Mouse (Mus musculus) spleen, postnatal 10 days (tissue): ENCODE data around the gene Nr2c2ap.
A peak's percentile ranks its signal among the peaks of the same experiment; 100 is the strongest.

Experiments used
- DNase-seq, 2 experiments: peaks; one replicate each; pipeline ENCODE4 v3.0.0; 2021 to 2022; ENCODE audit warnings: low spot score in 2 of 2

The Nr2c2ap gene

DNA sequence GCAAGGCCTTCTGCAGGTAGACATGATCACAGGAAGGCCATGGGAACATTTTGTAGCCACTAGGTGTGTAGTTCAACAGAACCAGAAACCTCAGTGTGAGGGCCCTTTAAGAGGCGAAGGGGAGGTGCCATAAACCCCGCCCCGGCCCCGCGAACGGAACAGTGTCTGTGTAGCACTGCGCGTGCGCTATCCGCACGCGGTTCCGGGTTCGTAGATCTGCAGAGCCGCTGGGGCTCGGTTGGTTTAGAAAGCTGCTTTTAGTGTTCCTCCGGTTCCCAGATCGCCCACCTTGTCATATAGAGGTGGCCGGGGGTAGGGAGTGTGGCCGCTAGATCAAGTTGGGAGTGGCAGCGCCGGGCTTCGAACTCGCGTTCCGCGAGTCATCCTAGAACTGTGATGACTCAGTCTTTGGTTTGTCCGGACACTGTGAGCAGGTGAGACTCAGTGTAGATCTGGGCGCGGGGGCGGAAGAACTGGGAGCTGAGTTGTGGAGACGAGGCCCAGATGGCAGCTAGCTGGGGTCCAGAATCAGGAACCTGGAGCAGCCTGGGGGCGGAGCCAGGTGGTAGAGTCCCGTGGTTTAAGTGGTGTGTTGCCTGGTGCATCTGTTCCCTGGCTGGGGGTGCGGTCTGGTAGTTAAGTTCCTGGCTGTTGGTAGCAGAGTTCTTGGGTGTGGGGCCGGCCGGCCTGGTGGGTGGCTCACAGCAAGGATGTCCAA lies at the start of gene Nr2c2ap:
Gene Nr2c2ap, plus strand, starts transcription at position 168 of the 718 bp plus-strand sequence.
- DNase-seq, result peak; percentile 62 to 90

DNA sequence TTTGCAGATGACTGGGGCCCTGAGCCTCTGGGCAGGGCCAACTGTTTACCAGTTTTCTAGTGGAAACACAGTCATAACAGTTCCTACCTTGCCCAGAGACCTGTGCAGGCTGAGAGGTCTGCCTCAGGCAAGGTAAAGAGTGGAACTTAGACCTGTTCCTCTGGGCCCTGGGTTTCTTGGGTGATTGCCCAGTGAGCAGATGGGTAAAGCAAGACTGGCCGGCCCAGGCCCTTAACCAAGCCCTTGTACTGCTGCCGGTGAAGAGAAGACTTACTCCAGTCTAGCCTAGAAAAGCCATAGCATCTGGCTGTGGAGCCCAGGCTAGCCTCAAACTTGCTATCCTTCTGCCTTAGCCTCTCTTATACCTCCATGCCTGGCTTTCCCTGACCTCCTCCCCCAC lies 49.2 kb upstream of the Nr2c2ap start:
- no peak for DNase-seq

DNA sequence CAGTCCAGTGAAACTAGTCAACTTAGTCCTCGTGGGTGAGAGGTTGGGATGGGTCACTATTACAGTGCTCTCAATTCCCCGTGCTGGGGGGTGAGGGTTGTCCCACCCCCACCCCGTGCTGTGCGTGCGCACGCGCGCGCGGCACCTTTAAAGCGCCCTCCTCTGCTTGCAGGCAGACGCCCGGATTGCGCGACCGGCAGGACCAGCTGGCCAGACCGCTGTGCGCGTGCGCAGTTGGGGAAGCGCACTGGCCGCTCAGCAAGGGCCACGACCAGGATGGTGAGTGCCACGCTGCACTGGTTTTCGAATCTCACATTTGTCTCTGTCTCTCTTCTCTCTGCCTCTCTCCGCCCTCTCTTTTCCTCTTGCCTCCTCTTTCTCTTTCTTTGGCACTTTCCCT lies 47.8 kb upstream of the Nr2c2ap start, which contains the start of gene Hapln4:
Gene Hapln4, plus strand, starts transcription at position 173 of the 400 bp plus-strand sequence.
- DNase-seq, result peak in 1 of 2 experiments; percentile 40

DNA sequence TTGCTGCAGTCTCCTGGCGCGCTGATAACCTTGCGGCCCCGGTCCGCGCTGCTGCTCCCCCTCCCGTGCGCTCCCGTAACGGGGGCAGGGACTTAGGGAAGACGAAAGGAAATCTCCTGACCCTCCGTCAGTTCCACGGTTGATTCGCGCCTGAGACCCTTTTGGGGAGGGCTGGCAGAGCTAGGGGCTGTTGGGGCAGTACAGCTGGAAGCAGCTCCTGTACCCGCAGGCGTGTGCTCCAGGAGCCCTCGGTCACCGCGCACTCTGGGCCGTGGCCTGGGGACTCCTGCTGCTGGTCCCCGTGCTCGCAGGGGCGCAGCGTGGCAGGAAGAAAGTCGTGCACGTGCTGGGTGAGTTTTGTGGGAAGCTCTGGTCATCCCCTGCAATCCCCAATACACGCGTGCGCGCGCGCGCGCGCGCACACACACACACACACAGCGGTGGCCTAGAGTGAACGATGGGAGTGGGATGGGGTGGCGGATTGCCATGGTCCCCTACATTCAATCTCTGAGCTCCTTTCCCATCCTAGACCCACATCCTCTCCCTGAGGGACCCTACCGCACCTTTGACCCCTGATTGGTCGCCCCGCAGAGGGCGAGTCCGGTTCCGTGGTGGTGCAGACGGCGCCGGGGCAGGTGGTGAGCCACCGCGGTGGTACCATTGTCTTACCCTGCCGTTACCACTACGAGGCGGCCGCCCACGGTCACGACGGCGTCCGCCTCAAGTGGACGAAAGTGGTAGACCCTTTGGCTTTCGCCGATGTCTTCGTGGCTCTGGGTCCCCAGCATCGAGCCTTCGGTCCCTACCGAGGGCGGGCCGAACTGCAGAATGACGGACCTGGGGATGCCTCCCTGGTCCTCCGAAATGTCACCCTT lies 46.7 kb upstream of the Nr2c2ap start:
- no peak for DNase-seq

DNA sequence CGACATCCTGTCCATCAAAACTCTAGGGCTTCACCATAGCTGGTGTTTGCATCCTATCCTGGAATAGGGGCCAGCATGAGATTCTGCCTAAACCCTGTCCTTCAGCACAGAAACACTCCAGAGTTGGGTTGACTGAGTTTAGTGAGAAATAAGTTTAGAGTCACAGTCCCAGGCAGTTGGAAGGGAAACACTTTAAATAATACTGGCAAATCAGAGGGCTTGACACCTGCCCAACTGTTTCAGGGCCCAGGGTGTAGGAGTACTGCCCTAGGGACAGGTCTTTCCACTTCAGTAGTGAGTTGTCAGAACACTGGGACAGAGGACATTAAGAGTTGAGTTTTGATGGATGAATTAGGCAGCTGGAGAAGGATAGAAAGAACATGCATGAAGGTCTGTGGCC lies 45.0 kb upstream of the Nr2c2ap start:
- DNase-seq, result no peak

DNA sequence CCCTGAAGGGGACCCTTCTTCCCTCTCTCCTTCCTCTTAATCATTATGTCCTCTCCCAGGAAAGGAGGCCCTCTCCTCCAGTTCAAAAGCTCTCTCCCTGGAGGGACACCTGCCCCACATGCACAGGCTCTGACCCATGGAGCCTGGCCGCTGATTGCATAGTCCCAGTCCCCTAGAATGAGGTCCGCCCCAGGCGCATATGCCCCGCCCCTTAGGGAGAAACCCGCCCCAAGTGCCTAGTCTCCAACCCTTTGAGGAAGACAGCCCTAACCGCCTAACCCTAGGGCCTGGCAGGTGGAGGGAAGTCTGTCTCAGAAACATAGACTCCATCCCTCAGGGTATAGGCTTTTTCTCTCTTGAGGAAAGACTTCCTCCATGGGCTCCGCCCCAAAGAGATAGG lies 43.9 kb upstream of the Nr2c2ap start:
- DNase-seq, result no peak

DNA sequence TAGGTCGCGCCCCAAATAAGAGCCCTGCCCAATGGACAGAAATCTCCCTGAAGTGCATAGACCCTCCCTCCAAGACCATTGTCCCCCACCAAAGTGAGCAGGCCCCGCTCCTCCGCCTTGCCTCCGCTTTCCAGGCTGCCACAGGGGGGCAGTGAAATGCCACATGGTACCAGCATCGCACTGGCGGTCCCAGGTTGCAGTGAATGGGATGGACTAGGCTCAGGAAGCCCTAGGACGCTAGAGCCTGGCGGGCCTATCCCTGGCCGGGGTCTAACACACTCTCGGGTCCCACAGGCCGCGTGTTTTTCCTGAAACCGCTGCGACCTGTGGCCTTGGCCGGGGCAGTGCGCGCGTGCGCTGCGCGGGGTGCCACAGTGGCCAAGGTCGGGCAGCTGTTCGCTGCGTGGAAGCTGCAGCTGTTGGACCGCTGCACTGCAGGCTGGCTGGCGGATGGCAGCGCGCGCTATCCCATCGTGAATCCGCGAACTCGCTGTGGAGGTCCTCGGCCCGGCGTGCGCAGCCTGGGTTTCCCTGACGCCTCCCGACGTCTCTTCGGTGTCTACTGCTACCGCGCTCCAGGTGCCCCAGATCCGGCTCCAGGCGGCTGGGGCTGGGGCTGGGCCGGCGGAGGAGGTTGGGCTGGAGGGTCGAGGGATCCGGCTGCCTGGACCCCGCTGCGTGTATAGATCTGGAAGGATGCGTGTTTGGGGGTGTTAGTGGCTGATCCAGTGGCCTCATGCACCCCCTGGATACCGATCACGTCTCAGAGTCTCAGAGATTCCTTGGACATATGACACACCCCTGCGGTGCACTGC lies 43.1 kb upstream of the Nr2c2ap start:
- peak in 1 of 2 experiments; percentile 42 for DNase-seq

DNA sequence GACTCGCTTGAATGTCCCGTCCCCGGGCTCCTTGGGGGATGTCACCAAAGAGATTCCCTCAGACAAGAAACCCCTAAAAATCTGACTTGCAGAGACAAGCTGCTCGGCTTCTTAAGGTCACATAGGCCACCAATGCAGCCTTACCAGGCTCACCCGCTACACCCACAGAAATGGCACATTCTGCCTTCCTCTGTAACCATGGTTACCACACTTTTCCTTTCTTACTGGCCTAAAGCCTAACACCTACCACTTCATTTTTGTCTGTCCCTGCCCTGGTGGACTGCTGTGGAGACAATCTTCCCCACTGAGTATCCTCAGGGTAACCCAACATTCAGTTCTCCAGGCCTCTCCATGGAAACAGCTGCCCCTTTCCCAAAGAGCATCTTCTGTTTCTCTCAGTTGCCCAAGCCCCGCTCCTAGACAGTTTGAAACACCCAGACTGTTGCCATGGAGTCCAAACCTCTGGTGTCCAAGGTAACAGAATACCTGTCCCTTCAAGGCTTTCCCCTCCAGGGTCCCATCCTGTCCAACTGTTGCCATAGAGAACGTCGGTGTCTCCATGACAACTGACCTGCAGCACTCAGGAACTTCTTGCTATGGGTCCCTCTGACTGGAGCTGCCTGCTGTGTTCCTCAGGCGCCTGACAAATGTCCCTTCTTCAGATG lies 41.7 kb upstream of the Nr2c2ap start:
- no peak for DNase-seq

DNA sequence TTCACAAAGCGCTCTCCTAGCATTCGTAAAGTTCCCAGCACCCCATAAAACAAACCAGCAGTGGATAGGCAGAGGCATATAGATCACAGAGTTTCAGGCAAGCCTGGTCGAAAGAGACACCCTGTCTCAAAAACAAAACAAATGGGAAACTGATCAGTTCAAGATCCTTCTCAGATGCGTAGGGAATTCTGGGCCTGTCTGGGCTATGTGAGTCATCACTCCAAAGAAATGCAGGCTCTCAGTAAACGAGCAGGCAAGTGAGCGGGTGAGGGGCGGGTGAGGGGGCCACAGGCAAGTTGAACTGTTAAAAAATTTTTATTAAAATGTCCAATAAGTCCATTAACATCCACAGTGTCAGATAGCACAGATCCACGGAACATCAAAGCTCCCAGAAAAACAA lies 38.3 kb upstream of the Nr2c2ap start:
- no peak for DNase-seq

DNA sequence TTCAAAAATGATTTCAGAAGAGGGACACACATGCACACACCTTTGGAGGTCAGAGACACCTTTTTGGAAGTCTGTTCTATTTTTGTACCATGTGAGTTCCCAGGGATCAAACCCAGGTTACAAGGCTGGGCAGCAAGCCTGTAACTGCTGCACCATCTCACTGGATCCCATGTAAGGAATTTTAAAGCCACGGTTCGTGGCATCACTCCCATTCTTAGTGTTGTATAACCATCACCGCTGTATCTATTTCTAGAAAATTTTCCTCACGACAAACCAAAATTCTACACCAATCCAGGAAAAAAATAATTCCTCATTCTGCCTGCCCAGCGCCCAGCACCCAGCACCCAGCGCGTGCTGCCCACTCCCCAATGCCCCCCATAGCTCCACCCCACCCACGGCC lies 31.9 kb upstream of the Nr2c2ap start:
- DNase-seq, result no peak

DNA sequence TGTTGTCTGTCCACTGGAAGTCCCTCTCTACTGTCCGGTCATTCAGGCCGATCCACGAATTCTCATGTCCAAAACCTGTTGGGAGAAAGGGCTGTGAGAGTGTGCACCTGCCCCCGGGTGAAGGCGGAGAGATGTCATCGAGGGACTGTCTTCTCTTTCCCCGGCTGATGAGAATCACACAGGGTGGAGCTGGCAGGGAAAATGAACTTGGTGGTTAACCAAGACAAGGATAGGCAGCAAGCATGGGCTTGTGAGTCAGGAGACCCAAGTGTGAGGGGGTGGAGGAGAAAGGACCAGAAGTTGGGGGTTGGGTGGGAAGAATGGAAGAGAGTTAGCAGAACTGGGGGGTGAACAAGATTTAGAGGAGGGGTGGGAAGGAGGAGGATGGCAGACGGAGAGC lies 30.9 kb upstream of the Nr2c2ap start:
- no peak for DNase-seq

DNA sequence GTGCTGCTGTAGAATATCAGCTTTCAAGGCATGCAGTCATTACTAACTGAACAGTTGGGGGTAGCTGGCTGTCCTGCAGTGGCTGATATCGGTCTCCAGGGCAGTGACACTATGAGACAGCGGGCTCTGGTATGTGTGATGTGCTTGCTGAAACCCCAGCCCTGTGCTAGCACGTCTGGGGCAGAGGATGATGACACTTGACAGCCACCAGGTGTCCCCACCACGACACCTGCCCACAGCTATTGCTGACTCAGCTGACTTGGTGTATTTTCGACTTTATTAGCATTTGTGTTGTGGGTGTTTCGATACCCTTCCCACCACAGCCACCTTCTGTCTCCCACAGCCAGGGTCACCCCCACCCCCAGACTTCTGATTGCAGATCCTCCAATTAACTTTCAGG lies 26.6 kb upstream of the Nr2c2ap start:
- DNase-seq, result peak; percentile 24 to 68

DNA sequence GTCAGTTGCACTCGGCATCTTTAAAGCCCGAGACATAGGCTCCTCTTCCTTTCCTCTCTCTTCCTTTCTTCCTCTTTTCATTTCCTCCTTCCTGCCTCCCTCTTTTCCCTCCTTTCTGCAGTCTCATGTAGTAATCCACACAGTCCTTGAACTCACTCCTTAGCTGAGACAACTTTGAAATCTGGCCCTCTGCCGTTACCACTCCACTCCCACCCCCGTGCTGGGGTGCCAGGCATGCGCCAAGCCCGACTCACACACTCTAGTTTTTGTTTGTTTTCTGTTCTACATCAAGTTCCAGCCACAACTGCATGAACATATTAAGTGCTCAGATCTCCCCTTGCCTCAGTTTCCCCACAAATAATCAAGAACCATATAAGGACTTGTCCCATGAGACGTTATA lies 26.2 kb upstream of the Nr2c2ap start:
- DNase-seq, result no peak

DNA sequence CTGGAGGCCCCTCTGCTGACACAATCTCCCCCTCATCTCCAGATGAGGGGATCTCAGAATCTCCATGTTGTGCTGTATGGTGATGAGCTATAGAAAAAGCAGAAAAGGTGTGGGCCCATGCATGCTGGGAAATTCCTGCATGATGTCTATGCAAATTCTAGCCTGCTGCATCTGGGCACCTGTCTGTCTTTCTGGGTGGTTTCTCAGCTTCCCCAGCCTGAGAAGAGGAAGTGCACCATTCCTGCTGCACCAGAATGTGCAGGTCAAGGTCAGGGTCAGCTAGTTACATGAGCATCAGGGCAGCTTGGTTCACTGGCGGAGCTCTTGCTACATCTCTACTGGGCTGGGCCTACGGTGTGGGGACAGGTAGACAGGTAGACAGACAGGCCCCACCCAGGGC lies 20.7 kb upstream of the Nr2c2ap start:
- DNase-seq, result no peak

DNA sequence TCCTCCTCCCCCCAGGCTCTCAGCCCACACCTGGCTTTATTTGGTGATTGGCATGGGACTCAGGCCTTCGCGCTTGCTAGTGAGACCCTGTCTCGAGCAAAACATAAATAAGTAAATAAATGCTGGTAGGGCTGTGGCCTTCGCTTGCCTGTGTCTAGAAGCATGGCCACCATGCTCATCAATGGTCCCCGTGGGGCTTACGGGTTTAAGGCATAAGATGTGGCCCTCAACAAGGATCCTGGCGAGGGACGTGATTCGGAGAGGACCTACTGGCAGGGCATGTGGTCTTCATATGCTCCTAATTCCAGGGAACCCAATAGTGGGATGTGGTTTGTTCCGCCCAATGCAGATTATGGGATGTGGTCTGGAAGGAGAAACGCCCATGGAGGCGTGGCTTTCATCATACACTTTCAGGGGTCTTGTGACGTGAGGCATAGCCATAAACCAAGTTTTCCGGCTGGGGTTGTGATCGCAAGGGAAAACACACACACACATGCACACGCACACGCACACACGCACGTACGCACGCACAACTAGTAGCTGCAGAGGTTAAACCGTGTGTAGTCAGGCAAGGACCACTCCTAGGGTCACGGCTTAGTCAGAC lies 19.8 kb upstream of the Nr2c2ap start:
- no peak for DNase-seq

DNA sequence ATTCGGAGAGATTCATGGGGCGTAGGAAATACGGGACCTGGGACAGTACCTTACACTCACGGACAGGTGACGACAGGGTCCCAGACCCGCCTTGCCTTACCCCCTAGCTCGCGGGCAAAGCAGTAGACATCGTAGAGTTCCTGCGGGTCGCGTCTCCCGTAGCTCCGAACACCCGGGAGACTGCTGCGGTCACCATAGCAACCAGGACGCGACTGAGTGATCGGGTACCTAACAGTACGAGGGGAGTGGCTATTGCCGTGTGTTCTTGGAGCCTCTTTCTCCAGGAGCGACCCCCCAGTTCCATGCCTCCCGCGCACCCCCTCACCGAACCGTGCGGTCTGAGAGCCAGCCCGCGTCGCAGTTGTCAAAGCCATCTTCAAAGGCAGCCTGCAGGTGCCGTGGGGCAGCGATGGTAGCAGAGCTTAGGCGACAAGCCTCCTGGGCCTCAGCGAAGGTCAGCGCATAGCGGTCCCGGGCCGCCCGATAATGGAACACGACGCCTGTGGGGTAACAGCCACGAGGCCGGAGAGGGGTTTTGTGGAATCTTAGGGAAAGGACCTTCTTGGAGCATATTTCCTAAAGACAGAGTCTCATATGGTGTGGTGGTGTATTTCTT lies 18.6 kb upstream of the Nr2c2ap start:
- DNase-seq, result no peak

DNA sequence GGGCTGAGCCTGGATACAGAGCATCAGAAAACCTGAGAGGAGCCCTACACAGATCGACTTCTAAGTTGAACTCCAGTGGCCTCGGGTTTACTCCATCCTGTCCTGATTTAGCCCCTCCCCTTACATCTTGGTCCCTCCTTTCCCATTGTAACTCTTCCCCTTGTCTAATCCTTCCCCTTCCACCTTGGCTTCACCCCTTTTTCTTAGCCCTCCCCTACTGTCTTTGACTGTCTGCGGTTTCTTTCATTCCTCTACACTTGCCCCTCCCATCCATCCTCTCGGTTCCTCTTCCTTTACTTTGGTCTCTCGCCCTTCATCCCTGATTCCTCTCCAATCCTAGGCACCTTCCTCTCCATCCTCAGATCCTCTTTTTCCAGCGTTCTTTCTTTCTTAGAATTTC lies 16.6 kb upstream of the Nr2c2ap start:
- no peak for DNase-seq

DNA sequence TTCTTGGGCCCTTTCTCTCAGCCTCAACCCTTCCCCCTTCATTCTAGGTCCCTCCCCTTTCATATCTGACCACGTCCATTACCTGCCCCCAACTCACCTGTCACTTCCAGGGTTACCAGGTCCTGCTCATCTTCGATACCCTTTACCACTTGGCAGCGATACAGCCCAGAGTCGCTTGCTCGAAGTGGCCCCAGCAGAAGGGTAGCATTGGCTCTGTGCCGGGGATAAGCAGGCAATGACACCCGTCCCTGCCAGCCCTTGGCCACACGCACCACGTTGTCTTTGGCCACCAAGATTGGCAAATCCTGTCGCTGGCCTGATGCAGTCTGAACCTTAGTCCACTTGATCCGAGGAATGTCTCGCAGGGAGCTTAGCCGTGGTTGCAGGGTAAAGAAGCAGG lies 16.2 kb upstream of the Nr2c2ap start:
- no peak for DNase-seq

DNA sequence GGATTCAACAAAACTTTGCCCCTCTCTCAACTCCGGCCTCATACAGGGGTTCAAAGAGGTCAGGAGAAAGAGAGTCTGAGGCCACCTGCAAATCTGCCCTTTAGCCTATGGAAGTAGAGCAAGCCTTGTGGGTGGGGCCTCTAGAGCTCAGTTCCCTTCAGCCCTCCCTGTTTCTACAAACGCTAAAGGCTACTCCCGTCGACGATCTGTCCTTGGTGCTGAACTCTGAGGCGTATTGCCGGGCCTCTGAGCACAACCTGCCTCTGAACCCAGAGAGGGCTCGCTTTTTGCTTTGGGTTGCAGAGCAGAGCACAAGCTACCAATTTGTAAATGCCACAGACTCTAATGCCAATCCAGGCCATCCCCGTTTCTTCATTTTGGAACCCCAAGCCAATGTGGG lies 13.5 kb upstream of the Nr2c2ap start:
- peak in 1 of 2 experiments; percentile 66 for DNase-seq
